In genomic region chr8:122901892-122902515, GRCm38 (mm10) we compare ENCODE assay signal across 21 mouse cellular contexts. TPM values are rescaled to one million over a fixed set of nuclear protein-coding genes. Genes with fewer than 3 reads are reported as not detected.
DNase-seq lines count a peak whose midpoint lies in the region; ATAC-seq and TF ChIP-seq lines count a peak whose summit lies in the region.
"Had no signal": no experiment of that assay in that cellular context is flagged by ENCODE, and none has a peak within 500 bp of the region (broad histone marks: within the 10 kb centered on the region; RNA-seq: fewer than 3 reads in every experiment).

No protein-coding gene starts in this region.

- 87% methylated on average over 8 of the region's 8 CpGs for WGBS in hindbrain, embryonic 10.5 days
- 80% methylated on average over 8 of the region's 8 CpGs for WGBS in hindbrain, embryonic 16.5 days

- no peak for ATAC-seq in hindbrain, embryonic 16.5 days
- ATAC-seq: forebrain, embryonic 15.5 days; intestine, embryonic 15.5 days had no signal

- H3K9ac ChIP-seq in hindbrain, embryonic 16.5 days (ENCODE audit: low read depth, low read length) = no peak overlapping the region
- H3K9ac ChIP-seq: forebrain, embryonic 15.5 days; hindbrain, embryonic 15.5 days; intestine, embryonic 15.5 days; liver, embryonic 15.5 days; lung, embryonic 15.5 days had no signal

- H3K4me1 ChIP-seq in hindbrain, embryonic 10.5 days (replicated peaks) = peaks cover 39% of the 10 kb centered on the region
- H3K4me1 ChIP-seq in hindbrain, embryonic 16.5 days (ENCODE audit: control insufficient read depth, insufficient read depth, low read depth, low read length) = peaks cover 2% of the 10 kb centered on the region

- peaks cover 59% of the 10 kb centered on the region for H3K36me3 ChIP-seq in hindbrain, embryonic 10.5 days
- H3K36me3 ChIP-seq in hindbrain, embryonic 16.5 days (ENCODE audit: control insufficient read depth, insufficient read depth, low read length) = peaks cover 3% of the 10 kb centered on the region

- TF ChIP-seq CTCF in left cerebral cortex, adult 2 months (IDR thresholded peaks at IDR 0.05) = no peak

- DNase-seq in adrenal gland, adult 2 months = peak; percentile 70
- no peak for DNase-seq in adrenal gland, adult 18-20 months (ENCODE audit: low spot score in 2 of 2)
- no peak for DNase-seq in hindbrain, embryonic 10.5 days (ENCODE audit: low spot score)
- DNase-seq in left cerebral cortex, adult 2 months (ENCODE audit: extremely low spot score in 1 of 2, low spot score in 2 of 2) = no peak
- no peak for DNase-seq in left cerebral cortex, adult 8-10 months (ENCODE audit: low spot score in 2 of 2)
- peak; percentile 54 for DNase-seq in brain, adult 2 months (ENCODE audit: low read depth, low spot score)
- DNase-seq in spleen, adult 18-20 months = no peak
- DNase-seq: embryo, embryonic 11 days; gastrocnemius, postnatal 25 days; heart, postnatal 4 days; midbrain, embryonic 14.5 days; thymus, adult 18-20 months; thymus, postnatal 36 days had no signal

- 0 out of 2 replicates have a peak overlapping the region, but pooled peaks have one; percentile 23 for H3K27ac ChIP-seq in hindbrain, embryonic 10.5 days
- H3K27ac ChIP-seq in hindbrain, embryonic 16.5 days (ENCODE audit: low read depth, low read length) = no peak overlapping the region
- peak overlapping the region; percentile 61 for H3K27ac ChIP-seq in left cerebral cortex, adult 2 months
- H3K27ac ChIP-seq: forebrain, embryonic 15.5 days; hindbrain, embryonic 15.5 days; intestine, embryonic 15.5 days; kidney, postnatal 0 days; liver, embryonic 15.5 days; lung, embryonic 15.5 days had no signal

- H3K4me2 ChIP-seq in hindbrain, embryonic 16.5 days (ENCODE audit: low read length) = no peak overlapping the region
- H3K4me2 ChIP-seq: forebrain, embryonic 15.5 days; hindbrain, embryonic 15.5 days; intestine, embryonic 15.5 days; liver, embryonic 15.5 days; lung, embryonic 15.5 days had no signal

- intact Hi-C loops in left cerebral cortex, adult 2 months (cut with DNase I) = no loop called here

- H3K4me3 ChIP-seq in hindbrain, embryonic 10.5 days = no peak overlapping the region
- H3K4me3 ChIP-seq in hindbrain, embryonic 16.5 days (ENCODE audit: low read length) = no peak overlapping the region
- no peak overlapping the region for H3K4me3 ChIP-seq in left cerebral cortex, adult 2 months
- H3K4me3 ChIP-seq: forebrain, embryonic 15.5 days; hindbrain, embryonic 15.5 days; intestine, embryonic 15.5 days; liver, embryonic 15.5 days; lung, embryonic 15.5 days had no signal

- H3K27me3 ChIP-seq in hindbrain, embryonic 10.5 days (ENCODE audit: insufficient read depth, poor library complexity, severe bottlenecking) = no peaks in the 10 kb centered on the region
- no peaks in the 10 kb centered on the region for H3K27me3 ChIP-seq in hindbrain, embryonic 16.5 days (replicated peaks; ENCODE audit: control insufficient read depth, insufficient read depth, low read length)
- H3K27me3 ChIP-seq: forebrain, embryonic 15.5 days; hindbrain, embryonic 15.5 days; intestine, embryonic 15.5 days; liver, embryonic 15.5 days; lung, embryonic 15.5 days; megakaryocyte, embryonic 14.5 days had no signal

- H3K9me3 ChIP-seq in hindbrain, embryonic 10.5 days = no peaks in the 10 kb centered on the region
- no peaks in the 10 kb centered on the region for H3K9me3 ChIP-seq in hindbrain, embryonic 16.5 days (ENCODE audit: control insufficient read depth, low read length)
- H3K9me3 ChIP-seq: forebrain, embryonic 15.5 days; hindbrain, embryonic 15.5 days; intestine, embryonic 15.5 days; liver, embryonic 15.5 days; lung, embryonic 15.5 days; megakaryocyte, embryonic 14.5 days had no signal

RNA-seq across cellular contexts. Expression of gene Cdh15, which starts 54.2 kb away (rescaled TPM):
- under 1 TPM; 0.79 to 0.95 TPM for total RNA-seq in adrenal gland, adult 2 months (2021)
- polyA plus RNA-seq in adrenal gland, adult 2 months (2012; rRNA removed) = 0.72 and 0.79 TPM in 2 replicates
- total RNA-seq in adrenal gland, adult 18-20 months (2021) = under 1 TPM; 0.22 to 0.99 TPM
- 0.80 and 1.2 TPM in 2 replicates for polyA plus RNA-seq in hindbrain, embryonic 10.5 days (2016; fragmentation: Nextera tagmentation; extraction: Ambion mirVana)
- polyA plus RNA-seq in hindbrain, embryonic 16.5 days (2015; fragmentation: Nextera tagmentation; extraction: Ambion mirVana) = 2.3 and 2.9 TPM in 2 replicates
- 1 to 10 TPM in 1 of 2 experiments, under 1 TPM in 1; 0.97 to 1.1 TPM for total RNA-seq in left cerebral cortex, adult 2 months (2021)
- 1 to 10 TPM in 3 of 4 experiments, under 1 TPM in 1; 0.62 to 1.2 (median 1.1) TPM for total RNA-seq in left cerebral cortex, adult 8-10 months (2022)

Comparison
In these comparisons a context has a peak if more than half of its experiments do, and no peak if none do; other contexts are left out.
1. DNase-seq: peak in adrenal gland, adult 2 months (single experiment) and brain, adult 2 months (single experiment); none in adrenal gland, adult 18-20 months (0 of 2), hindbrain, embryonic 10.5 days (single experiment), left cerebral cortex, adult 2 months (0 of 2), left cerebral cortex, adult 8-10 months (0 of 2) and spleen, adult 18-20 months (0 of 2).